Mouse (Mus musculus): ENCODE measurements at regions not wholly inside any gene's neighbourhood (a gene's known extent, or its start where the extent isn't known, plus 50 kb on each side); places are given as distances from the start of the nearest gene placed in this dataset.

DNA sequence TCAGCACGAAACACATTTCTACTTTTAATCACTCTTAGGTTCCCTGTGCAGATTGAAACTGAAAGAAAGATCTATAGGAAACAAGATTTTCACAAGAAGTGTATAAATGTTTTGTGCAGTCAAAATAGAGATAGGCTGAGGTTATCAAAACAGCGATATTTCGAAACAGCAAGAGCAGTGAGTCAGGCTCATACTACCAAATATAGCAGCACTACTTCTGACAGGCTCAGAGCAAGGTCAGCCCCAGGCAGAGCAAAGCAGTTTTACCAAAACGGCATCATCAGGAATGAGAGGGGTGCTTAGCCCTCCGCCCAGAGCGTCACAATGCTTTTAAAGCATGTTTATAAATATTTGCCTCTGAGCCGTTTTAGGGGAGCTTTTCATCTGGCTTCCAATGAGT lies 133.4 kb upstream of the Gls start:
- TF ChIP-seq POLR2A (IDR thresholded peaks at IDR 0.05; ENCODE audit: extremely low read depth, insufficient read depth, low read length) (no peak), CTCF (IDR thresholded peaks at IDR 0.05; ENCODE audit: low read depth, low read length) (no peak)

Data from liver, adult 2 months (tissue).